Mouse (Mus musculus): ENCODE data around the gene Aatk. TPM values are rescaled to one million over a fixed set of nuclear protein-coding genes. Genes with fewer than 3 reads are reported as not detected.

The Aatk gene
- total RNA-seq, 1 experiment, result 1.2 TPM

DNA sequence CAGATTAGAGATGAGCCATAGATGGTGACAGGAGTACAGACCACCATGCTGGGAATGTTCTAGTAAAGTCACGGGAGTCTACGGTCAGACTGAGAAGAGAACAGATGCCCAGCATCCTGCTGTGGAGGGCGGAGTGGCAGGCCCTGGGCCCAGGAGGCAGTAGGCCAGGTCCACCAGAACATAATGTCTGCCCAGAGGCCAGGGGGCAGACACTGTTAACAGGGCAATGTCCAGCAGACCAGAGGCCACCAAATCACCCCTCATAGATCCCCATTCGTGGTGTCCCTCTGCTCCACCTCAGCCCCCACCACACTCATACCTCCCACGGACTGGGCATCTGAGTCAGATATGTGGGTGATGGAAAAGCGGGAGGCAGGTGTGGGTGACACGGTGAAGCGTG lies 38.0 kb downstream of the Aatk start:
- H3K9ac ChIP-seq (ENCODE audit: insufficient read depth, low read depth, low read length, poor library complexity, severe bottlenecking), result no peak overlapping the region
- no peaks in the 10 kb centered on the region for H3K36me3 ChIP-seq (ENCODE audit: control insufficient read depth, insufficient read depth, low read length, poor library complexity, severe bottlenecking)
- H3K27ac ChIP-seq (ENCODE audit: insufficient read depth, low read depth, low read length, poor library complexity, severe bottlenecking), result no peak overlapping the region
- in situ Hi-C loops (cut with MboI; ENCODE audit: low sequenced_read_pairs in 2 of 2, unreplicated experiment in 2 of 2), result no loop called here
- H3K4me3 ChIP-seq (ENCODE audit: insufficient read depth in 1 of 2, low read depth in 1 of 2, low read length in 2 of 2, poor library complexity in 1 of 2, severe bottlenecking in 1 of 2), result no peak overlapping the region
- TF ChIP-seq ZC3H11A (IDR thresholded peaks at IDR 0.05; ENCODE audit: borderline replicate concordance, low read depth, low read length), result no peak
- no peak for TF ChIP-seq HCFC1 (IDR thresholded peaks at IDR 0.05; ENCODE audit: borderline replicate concordance, insufficient read depth, low read length)
- no peak for TF ChIP-seq CHD2 (IDR thresholded peaks at IDR 0.05; ENCODE audit: low read depth, low read length)
- TF ChIP-seq ZNF384 (IDR thresholded peaks at IDR 0.05; ENCODE audit: low read depth, low read length), result no peak
- no peak for TF ChIP-seq MAFK (IDR thresholded peaks at IDR 0.05; ENCODE audit: insufficient read depth, low read depth, low read length)
- H3K9me3 ChIP-seq (ENCODE audit: control insufficient read depth, insufficient read depth, low read depth, low read length), result no peaks in the 10 kb centered on the region
- DNase-seq (ENCODE audit: low read depth, low spot score), result no peak
- H3K4me1 ChIP-seq (ENCODE audit: control insufficient read depth in 2 of 2, insufficient read depth in 2 of 2, low read length in 2 of 2, poor library complexity in 1 of 2), result peaks cover 0 to 3% of the 10 kb centered on the region in 2 experiments; a peak in 1 of 4 replicates

DNA sequence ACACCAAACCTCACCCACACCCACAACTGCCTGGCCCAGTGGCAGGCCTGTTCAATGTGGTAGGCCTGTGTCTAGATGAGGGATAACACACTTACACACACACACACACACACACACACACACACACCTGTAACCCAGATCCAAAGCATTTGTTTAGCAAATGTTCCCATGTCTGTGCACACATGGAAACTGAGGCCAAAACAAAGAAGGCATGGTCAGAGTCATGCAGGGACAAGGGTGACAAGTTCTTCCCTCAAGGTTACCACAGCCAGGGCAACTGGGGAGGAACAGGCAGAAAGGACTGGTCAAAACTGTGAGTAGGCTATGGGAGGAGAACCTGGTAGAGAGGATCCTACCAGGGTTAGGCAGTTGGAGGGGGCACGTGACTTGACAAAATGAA lies 38.5 kb downstream of the Aatk start:
- DNase-seq (ENCODE audit: low read depth, low spot score), result no peak
- Histone ChIP-seq H3K36me3 (ENCODE audit: control insufficient read depth, insufficient read depth, low read length, poor library complexity, severe bottlenecking) (no peaks in the 10 kb centered on the region), H3K9ac (ENCODE audit: insufficient read depth, low read depth, low read length, poor library complexity, severe bottlenecking) (no peak overlapping the region), H3K9me3 (ENCODE audit: control insufficient read depth, insufficient read depth, low read depth, low read length) (no peaks in the 10 kb centered on the region), H3K4me1 (ENCODE audit: control insufficient read depth in 2 of 2, insufficient read depth in 2 of 2, low read length in 2 of 2, poor library complexity in 1 of 2) (peaks cover 0 to 2% of the 10 kb centered on the region in 2 experiments; a peak in 1 of 4 replicates), H3K27ac (ENCODE audit: insufficient read depth, low read depth, low read length, poor library complexity, severe bottlenecking) (no peak overlapping the region), H3K4me3 (ENCODE audit: insufficient read depth in 1 of 2, low read depth in 1 of 2, low read length in 2 of 2, poor library complexity in 1 of 2, severe bottlenecking in 1 of 2) (no peak overlapping the region)
- in situ Hi-C loops (cut with MboI; ENCODE audit: low sequenced_read_pairs in 2 of 2, unreplicated experiment in 2 of 2), result no loop called here
- no peak for TF ChIP-seq ZNF384 (IDR thresholded peaks at IDR 0.05; ENCODE audit: low read depth, low read length)
- no peak for TF ChIP-seq ZC3H11A (IDR thresholded peaks at IDR 0.05; ENCODE audit: borderline replicate concordance, low read depth, low read length)
- TF ChIP-seq MAFK (IDR thresholded peaks at IDR 0.05; ENCODE audit: insufficient read depth, low read depth, low read length), result no peak
- TF ChIP-seq HCFC1 (IDR thresholded peaks at IDR 0.05; ENCODE audit: borderline replicate concordance, insufficient read depth, low read length), result no peak
- TF ChIP-seq CHD2 (IDR thresholded peaks at IDR 0.05; ENCODE audit: low read depth, low read length), result no peak

DNA sequence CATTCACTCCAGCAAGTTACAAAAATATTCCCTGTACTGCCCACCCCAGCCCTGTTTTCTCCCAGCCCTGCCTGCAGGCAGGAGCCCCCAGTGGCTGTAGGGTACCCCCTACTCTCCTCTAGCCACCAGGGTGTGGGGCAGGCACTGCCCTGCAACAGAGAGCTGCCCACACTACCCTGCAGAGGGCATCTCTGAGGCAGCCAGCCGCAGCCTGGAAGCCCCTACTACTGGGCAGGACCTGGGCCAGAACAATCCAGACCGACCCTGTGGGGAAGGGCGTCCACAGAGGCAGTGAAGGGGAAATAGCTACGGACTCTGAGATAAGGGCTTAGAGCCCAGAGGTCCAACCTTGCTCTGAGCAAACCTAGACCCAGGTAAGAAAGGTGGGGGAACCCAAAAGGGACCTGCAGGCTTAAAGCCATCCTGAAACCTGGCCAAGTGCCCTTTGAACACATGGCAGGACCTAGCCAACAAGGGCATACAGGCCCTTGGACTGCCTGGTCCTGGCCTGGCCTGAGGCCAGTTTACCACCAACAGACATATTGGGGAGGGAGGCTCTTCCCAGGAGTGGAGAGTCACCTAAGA lies 39.4 kb downstream of the Aatk start:
- H3K4me1 ChIP-seq (ENCODE audit: control insufficient read depth in 2 of 2, insufficient read depth in 2 of 2, low read length in 2 of 2, poor library complexity in 1 of 2), result no peaks in the 10 kb centered on the region
- no peak overlapping the region for H3K9ac ChIP-seq (ENCODE audit: insufficient read depth, low read depth, low read length, poor library complexity, severe bottlenecking)
- in situ Hi-C loops (cut with MboI; ENCODE audit: low sequenced_read_pairs in 2 of 2, unreplicated experiment in 2 of 2), result no loop called here
- H3K27ac ChIP-seq (ENCODE audit: insufficient read depth, low read depth, low read length, poor library complexity, severe bottlenecking), result no peak overlapping the region
- TF ChIP-seq ZC3H11A (IDR thresholded peaks at IDR 0.05; ENCODE audit: borderline replicate concordance, low read depth, low read length) (no peak), MAFK (IDR thresholded peaks at IDR 0.05; ENCODE audit: insufficient read depth, low read depth, low read length) (no peak), HCFC1 (IDR thresholded peaks at IDR 0.05; ENCODE audit: borderline replicate concordance, insufficient read depth, low read length) (no peak), ZNF384 (IDR thresholded peaks at IDR 0.05; ENCODE audit: low read depth, low read length) (no peak)
- H3K9me3 ChIP-seq (ENCODE audit: control insufficient read depth, insufficient read depth, low read depth, low read length), result no peaks in the 10 kb centered on the region
- DNase-seq (ENCODE audit: low read depth, low spot score), result no peak
- H3K36me3 ChIP-seq (ENCODE audit: control insufficient read depth, insufficient read depth, low read length, poor library complexity, severe bottlenecking), result no peaks in the 10 kb centered on the region
- no peak overlapping the region for H3K4me3 ChIP-seq (ENCODE audit: insufficient read depth in 1 of 2, low read depth in 1 of 2, low read length in 2 of 2, poor library complexity in 1 of 2, severe bottlenecking in 1 of 2)

DNA sequence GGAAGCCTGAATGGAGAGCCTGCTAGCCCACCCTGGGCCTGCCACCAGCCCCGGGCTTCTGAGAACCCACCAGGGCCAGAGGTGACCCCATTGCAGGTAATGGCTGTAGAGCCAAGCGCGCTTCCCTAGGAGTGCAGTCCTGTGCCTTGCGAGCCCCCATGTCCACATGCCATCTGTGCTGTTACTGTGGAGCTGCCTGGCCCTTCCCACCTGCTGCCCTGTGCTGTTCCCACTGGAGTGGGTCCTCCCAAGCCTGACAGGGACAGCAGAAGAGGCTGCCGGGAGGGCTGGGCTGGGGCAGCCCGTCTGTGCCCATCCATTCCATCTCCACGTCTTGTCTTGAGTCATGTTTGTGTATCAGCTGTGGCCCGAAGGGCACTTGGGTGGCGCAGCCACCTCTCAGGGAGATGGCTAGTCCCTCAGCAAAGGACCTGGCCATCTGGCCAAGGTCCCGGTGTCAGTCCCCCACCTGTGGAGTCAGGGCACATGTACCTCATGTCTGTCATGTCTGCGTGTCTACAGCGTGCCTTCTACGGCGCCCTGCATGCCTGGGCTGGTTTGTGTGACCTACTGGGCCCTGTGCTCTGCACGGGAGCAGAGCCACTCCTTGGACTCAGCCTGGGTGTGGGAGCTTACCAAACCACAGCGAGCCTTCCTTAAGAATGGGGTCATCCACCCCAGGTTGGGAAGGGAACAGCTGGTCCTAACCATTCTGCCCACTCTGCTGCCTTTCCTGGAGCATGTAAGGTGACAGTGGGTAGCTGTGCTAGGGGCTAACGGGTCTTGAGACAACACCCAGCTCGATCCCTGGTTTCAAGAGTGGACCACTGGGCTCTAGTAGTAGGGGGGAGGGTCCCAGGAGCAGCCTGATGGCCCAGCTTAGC lies 41.3 kb downstream of the Aatk start:
- in situ Hi-C loops (cut with MboI; ENCODE audit: low sequenced_read_pairs in 2 of 2, unreplicated experiment in 2 of 2), result no loop called here
- no peak overlapping the region for H3K27ac ChIP-seq (ENCODE audit: insufficient read depth, low read depth, low read length, poor library complexity, severe bottlenecking)

More for the DNA sequence above, 41.3 kb downstream of the Aatk start:
- no peaks in the 10 kb centered on the region for H3K36me3 ChIP-seq (ENCODE audit: control insufficient read depth, insufficient read depth, low read length, poor library complexity, severe bottlenecking)
- no peak overlapping the region for H3K4me3 ChIP-seq (ENCODE audit: insufficient read depth in 1 of 2, low read depth in 1 of 2, low read length in 2 of 2, poor library complexity in 1 of 2, severe bottlenecking in 1 of 2)
- TF ChIP-seq ZNF384 (IDR thresholded peaks at IDR 0.05; ENCODE audit: low read depth, low read length) (no peak), CHD2 (IDR thresholded peaks at IDR 0.05; ENCODE audit: low read depth, low read length) (no peak), HCFC1 (IDR thresholded peaks at IDR 0.05; ENCODE audit: borderline replicate concordance, insufficient read depth, low read length) (no peak)
- no peaks in the 10 kb centered on the region for H3K4me1 ChIP-seq (ENCODE audit: control insufficient read depth in 2 of 2, insufficient read depth in 2 of 2, low read length in 2 of 2, poor library complexity in 1 of 2)
- H3K9me3 ChIP-seq (ENCODE audit: control insufficient read depth, insufficient read depth, low read depth, low read length), result no peaks in the 10 kb centered on the region
- DNase-seq (ENCODE audit: low read depth, low spot score), result no peak
- no peak overlapping the region for H3K9ac ChIP-seq (ENCODE audit: insufficient read depth, low read depth, low read length, poor library complexity, severe bottlenecking)

All from ES-E14 (cell line).